Mouse (Mus musculus): ENCODE results near the gene Olfr885. TPM values are rescaled to one million over a fixed set of nuclear protein-coding genes. Genes with fewer than 3 reads are reported as not detected.

Gene Olfr885
- not detected in 2 replicates for polyA plus RNA-seq (2015; fragmentation: Nextera tagmentation; extraction: Ambion mirVana)

DNA sequence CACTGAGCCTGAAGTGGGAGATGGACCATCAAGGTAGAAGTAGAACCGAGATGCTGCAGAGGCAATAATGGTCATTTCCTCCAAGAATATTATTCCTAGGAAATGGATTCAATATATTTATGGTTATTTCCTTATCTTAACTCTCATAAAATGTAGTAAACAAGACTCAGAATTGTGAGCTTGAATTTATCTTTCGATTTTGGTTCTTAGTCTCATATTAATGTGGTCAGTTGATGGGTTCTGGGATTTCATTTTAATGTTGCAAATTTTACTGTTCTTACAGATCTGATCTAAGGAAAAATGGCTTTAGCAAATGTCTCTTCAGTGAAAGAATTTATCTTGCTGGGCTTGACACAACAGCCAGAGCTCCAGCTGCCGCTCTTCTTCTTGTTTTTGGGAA lies at the start of gene Olfr885:
Gene Olfr885, plus strand, starts transcription at position 301 of the 400 bp plus-strand sequence.
- H3K36me3 ChIP-seq (replicated peaks; ENCODE audit: insufficient read depth, low read length): no peaks in the 10 kb centered on the region
- no peaks in the 10 kb centered on the region for H3K27me3 ChIP-seq (ENCODE audit: insufficient read depth, low read length)
- no peak within 1 kb of the TSS for H3K9ac ChIP-seq (replicated peaks)
- 70% methylated on average over 3 of the region's 3 CpGs for WGBS (ENCODE audit: insufficient replicate concordance)
- no peak for ATAC-seq
- no peak within 1 kb of the TSS for H3K4me2 ChIP-seq (ENCODE audit: low read depth, low read length)
- H3K9me3 ChIP-seq (ENCODE audit: low read length): no peaks in the 10 kb centered on the region; the same call in 1 of the 2 replicates
- TF ChIP-seq EP300 (IDR thresholded peaks at IDR 0.05; ENCODE audit: low read depth): no peak
- TF ChIP-seq CTCF (IDR thresholded peaks at IDR 0.05; ENCODE audit: low read depth): no peak
- H3K4me3 ChIP-seq (ENCODE audit: low read depth, low read length): no peak within 1 kb of the TSS
- no peaks in the 10 kb centered on the region for H3K4me1 ChIP-seq (ENCODE audit: insufficient read depth)
- no peak for DNase-seq
- H3K27ac ChIP-seq (ENCODE audit: low read depth): no peak within 1 kb of the TSS

DNA sequence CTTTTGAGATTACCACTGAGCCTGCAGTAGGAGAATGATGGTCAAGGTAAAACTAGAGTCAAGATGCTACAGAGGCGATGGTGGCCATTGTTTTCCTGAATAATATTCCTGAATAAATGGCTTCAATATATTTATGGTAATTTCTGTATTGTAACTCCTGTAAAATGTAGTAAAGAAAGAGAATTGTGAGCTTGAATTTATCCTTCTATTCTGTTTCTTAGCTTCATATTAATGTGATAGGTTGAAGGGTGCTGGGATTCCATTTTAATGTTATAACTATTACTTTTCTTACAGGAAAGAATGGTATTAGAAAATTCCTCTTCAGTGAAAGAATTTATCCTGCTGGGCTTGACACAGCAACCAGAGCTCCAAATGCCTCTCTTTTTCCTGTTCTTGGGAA lies 35.6 kb upstream of the Olfr885 start, which contains the start of gene Olfr883:
Gene Olfr883, plus strand, starts transcription at position 301 of the 400 bp plus-strand sequence.
- ATAC-seq (no peak), DNase-seq (no peak)
- TF ChIP-seq EP300 (IDR thresholded peaks at IDR 0.05; ENCODE audit: low read depth) (no peak), CTCF (IDR thresholded peaks at IDR 0.05; ENCODE audit: low read depth) (no peak)
- Histone ChIP-seq H3K27ac (ENCODE audit: low read depth) (no peak within 1 kb of the TSS), H3K36me3 (replicated peaks; ENCODE audit: insufficient read depth, low read length) (no peaks in the 10 kb centered on the region), H3K4me2 (ENCODE audit: low read depth, low read length) (no peak within 1 kb of the TSS), H3K27me3 (ENCODE audit: insufficient read depth, low read length) (no peaks in the 10 kb centered on the region), H3K4me1 (ENCODE audit: insufficient read depth) (no peaks in the 10 kb centered on the region), H3K9ac (replicated peaks) (no peak within 1 kb of the TSS), H3K4me3 (ENCODE audit: low read depth, low read length) (no peak within 1 kb of the TSS), H3K9me3 (ENCODE audit: low read length) (no peaks in the 10 kb centered on the region)
- WGBS (ENCODE audit: insufficient replicate concordance): 75% methylated on average over 1 of the region's 1 CpGs

DNA sequence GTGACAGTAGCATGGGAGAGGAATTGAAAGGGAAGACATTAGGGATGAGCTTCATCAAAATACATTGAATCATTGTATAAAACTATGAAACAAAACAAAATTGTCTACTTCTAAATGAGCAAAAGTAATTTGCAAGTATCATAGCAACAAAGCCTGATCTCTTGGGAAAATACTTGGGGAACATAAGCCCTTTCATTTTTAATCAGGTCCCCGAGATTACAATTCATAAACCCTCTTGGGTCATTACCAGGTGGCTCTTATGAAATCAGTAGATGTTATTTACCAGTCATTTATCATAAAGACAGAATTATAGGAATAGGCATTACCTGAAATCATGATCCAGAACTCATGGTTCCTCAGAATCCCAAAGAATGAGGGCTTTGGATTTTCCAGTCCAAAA lies 14.9 kb upstream of the Olfr885 start, which contains the start of gene Olfr884:
Gene Olfr884, plus strand, starts transcription at position 301 of the 400 bp plus-strand sequence.
- Histone ChIP-seq H3K27ac (ENCODE audit: low read depth) (no peak within 1 kb of the TSS), H3K4me3 (ENCODE audit: low read depth, low read length) (no peak within 1 kb of the TSS), H3K27me3 (ENCODE audit: insufficient read depth, low read length) (no peaks in the 10 kb centered on the region), H3K9ac (replicated peaks) (no peak within 1 kb of the TSS), H3K36me3 (replicated peaks; ENCODE audit: insufficient read depth, low read length) (no peaks in the 10 kb centered on the region), H3K4me2 (ENCODE audit: low read depth, low read length) (no peak within 1 kb of the TSS), H3K4me1 (ENCODE audit: insufficient read depth) (no peaks in the 10 kb centered on the region), H3K9me3 (ENCODE audit: low read length) (no peaks in the 10 kb centered on the region)
- ATAC-seq (no peak), DNase-seq (no peak)
- TF ChIP-seq CTCF (IDR thresholded peaks at IDR 0.05; ENCODE audit: low read depth) (no peak), EP300 (IDR thresholded peaks at IDR 0.05; ENCODE audit: low read depth) (no peak)
- 53% methylated on average over 1 of the region's 1 CpGs for WGBS (ENCODE audit: insufficient replicate concordance)

DNA sequence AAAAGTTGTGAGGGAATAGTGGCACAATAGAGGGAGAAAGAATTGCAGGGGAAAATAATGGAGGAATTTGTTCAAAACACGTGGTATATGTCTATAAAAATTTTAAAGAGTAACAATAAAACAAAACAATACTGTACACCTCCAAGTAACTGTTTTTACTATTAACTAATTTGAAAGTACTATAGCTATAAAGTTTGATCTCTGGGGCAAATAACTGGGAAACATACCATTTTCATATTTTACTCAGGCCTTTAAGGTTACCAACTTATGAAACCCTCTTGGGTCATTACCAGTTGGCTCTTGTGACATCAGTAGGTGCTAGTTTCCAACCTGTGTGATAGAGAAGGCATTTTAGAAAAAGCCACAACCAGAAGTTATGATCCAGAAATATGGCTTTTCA lies 22.6 kb downstream of the Olfr885 start, which contains the start of gene Olfr887:
Gene Olfr887, plus strand, starts transcription at position 301 of the 400 bp plus-strand sequence.
- 60% methylated on average over 1 of the region's 1 CpGs for WGBS (ENCODE audit: insufficient replicate concordance)
- TF ChIP-seq CTCF (IDR thresholded peaks at IDR 0.05; ENCODE audit: low read depth) (no peak), EP300 (IDR thresholded peaks at IDR 0.05; ENCODE audit: low read depth) (no peak)
- no peak for DNase-seq

DNA sequence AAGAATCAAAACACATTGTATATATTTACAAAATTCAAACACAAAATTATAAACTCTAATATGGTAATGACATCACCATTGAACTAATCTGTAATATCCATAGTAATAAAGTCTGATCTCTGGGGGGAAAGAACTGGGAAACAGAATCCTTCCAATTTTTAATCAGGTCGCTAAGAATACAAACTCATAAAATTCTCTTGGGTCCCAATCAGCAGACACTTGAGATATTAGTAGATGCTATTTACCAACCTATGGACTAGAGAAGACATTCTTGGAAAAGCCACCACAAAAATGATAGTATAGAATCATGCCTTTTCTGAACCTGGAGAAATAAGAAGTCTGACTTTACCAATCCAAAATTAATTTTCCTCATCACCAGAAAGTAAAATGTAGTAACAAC lies 46.7 kb downstream of the Olfr885 start, which contains the start of gene Olfr888:
Gene Olfr888, plus strand, starts transcription at position 301 of the 400 bp plus-strand sequence.
- DNase-seq (no peak), ATAC-seq (no peak)
- H3K9me3 ChIP-seq (ENCODE audit: low read length): no peaks in the 10 kb centered on the region
- no peak within 1 kb of the TSS for H3K4me2 ChIP-seq (ENCODE audit: low read depth, low read length)
- H3K27ac ChIP-seq (ENCODE audit: low read depth): no peak within 1 kb of the TSS
- WGBS (ENCODE audit: insufficient replicate concordance): 59% methylated on average over 1 of the region's 1 CpGs
- H3K27me3 ChIP-seq (ENCODE audit: insufficient read depth, low read length): no peaks in the 10 kb centered on the region
- no peak within 1 kb of the TSS for H3K4me3 ChIP-seq (ENCODE audit: low read depth, low read length)
- H3K9ac ChIP-seq (replicated peaks): no peak within 1 kb of the TSS
- TF ChIP-seq EP300 (IDR thresholded peaks at IDR 0.05; ENCODE audit: low read depth) (no peak), CTCF (IDR thresholded peaks at IDR 0.05; ENCODE audit: low read depth) (no peak)
- no peaks in the 10 kb centered on the region for H3K4me1 ChIP-seq (ENCODE audit: insufficient read depth)
- H3K36me3 ChIP-seq (replicated peaks; ENCODE audit: insufficient read depth, low read length): no peaks in the 10 kb centered on the region

More for the DNA sequence above, 22.6 kb downstream of the Olfr885 start, which contains the start of gene Olfr887:
- Histone ChIP-seq H3K27ac (ENCODE audit: low read depth) (no peak within 1 kb of the TSS), H3K27me3 (ENCODE audit: insufficient read depth, low read length) (no peaks in the 10 kb centered on the region), H3K4me3 (ENCODE audit: low read depth, low read length) (no peak within 1 kb of the TSS), H3K36me3 (replicated peaks; ENCODE audit: insufficient read depth, low read length) (no peaks in the 10 kb centered on the region), H3K9ac (replicated peaks) (no peak within 1 kb of the TSS), H3K4me2 (ENCODE audit: low read depth, low read length) (no peak within 1 kb of the TSS), H3K4me1 (ENCODE audit: insufficient read depth) (no peaks in the 10 kb centered on the region), H3K9me3 (ENCODE audit: low read length) (no peaks in the 10 kb centered on the region)
- ATAC-seq: no peak

Other genes starting within 250 kb of the Olfr885 start
- not detected in 2 replicates for gene Olfr877, start 207.1 kb upstream of the Olfr885 start, polyA plus RNA-seq (2015; fragmentation: Nextera tagmentation; extraction: Ambion mirVana)
- not detected in 2 replicates for gene Olfr145, start 164.6 kb upstream of the Olfr885 start, polyA plus RNA-seq (2015; fragmentation: Nextera tagmentation; extraction: Ambion mirVana)
- gene Olfr878, start 143.5 kb upstream of the Olfr885 start, polyA plus RNA-seq (2015; fragmentation: Nextera tagmentation; extraction: Ambion mirVana): not detected in 2 replicates
- gene Olfr881, start 69.5 kb upstream of the Olfr885 start, polyA plus RNA-seq (2015; fragmentation: Nextera tagmentation; extraction: Ambion mirVana): not detected in 2 replicates
- gene Olfr883, start 35.5 kb upstream of the Olfr885 start, polyA plus RNA-seq (2015; fragmentation: Nextera tagmentation; extraction: Ambion mirVana): not detected in 2 replicates
- not detected in 2 replicates for gene Olfr884, start 14.8 kb upstream of the Olfr885 start, polyA plus RNA-seq (2015; fragmentation: Nextera tagmentation; extraction: Ambion mirVana)
- gene Olfr887, start 22.8 kb downstream of the Olfr885 start, polyA plus RNA-seq (2015; fragmentation: Nextera tagmentation; extraction: Ambion mirVana): not detected in 2 replicates
- not detected in 2 replicates for gene Olfr888, start 46.8 kb downstream of the Olfr885 start, polyA plus RNA-seq (2015; fragmentation: Nextera tagmentation; extraction: Ambion mirVana)
- gene Olfr889, start 53.9 kb downstream of the Olfr885 start, polyA plus RNA-seq (2015; fragmentation: Nextera tagmentation; extraction: Ambion mirVana): 0.04 TPM in 1 of 2 replicates, not detected in the other
- gene Olfr890, start 81.2 kb downstream of the Olfr885 start, polyA plus RNA-seq (2015; fragmentation: Nextera tagmentation; extraction: Ambion mirVana): not detected in 2 replicates
- not detected in 2 replicates for gene Olfr891, start 119.5 kb downstream of the Olfr885 start, polyA plus RNA-seq (2015; fragmentation: Nextera tagmentation; extraction: Ambion mirVana)
- gene Olfr893, start 147.0 kb downstream of the Olfr885 start, polyA plus RNA-seq (2015; fragmentation: Nextera tagmentation; extraction: Ambion mirVana): not detected in 2 replicates
- not detected in 2 replicates for gene Olfr894, start 156.7 kb downstream of the Olfr885 start, polyA plus RNA-seq (2015; fragmentation: Nextera tagmentation; extraction: Ambion mirVana)
- gene Olfr143, start 191.5 kb downstream of the Olfr885 start, polyA plus RNA-seq (2015; fragmentation: Nextera tagmentation; extraction: Ambion mirVana): not detected in 2 replicates
- gene Olfr895, start 206.5 kb downstream of the Olfr885 start, polyA plus RNA-seq (2015; fragmentation: Nextera tagmentation; extraction: Ambion mirVana): not detected in 2 replicates
- not detected in 2 replicates for gene Olfr896-ps1, start 229.8 kb downstream of the Olfr885 start, polyA plus RNA-seq (2015; fragmentation: Nextera tagmentation; extraction: Ambion mirVana)